ENCODE assay signal across 24 mouse cellular contexts in genomic region chr15:6950503-6950902, GRCm38 (mm10).
"Had no signal": no experiment of that assay in that cellular context is flagged by ENCODE, and none has a peak within 500 bp of the region (broad histone marks: within the 10 kb centered on the region; RNA-seq: fewer than 3 reads in every experiment).

No protein-coding gene starts in this region.

- H3K36me3 ChIP-seq: heart, embryonic 12.5 days; hindbrain, embryonic 10.5 days; hindbrain, embryonic 12.5 days; intestine, embryonic 15.5 days; limb, embryonic 12.5 days; limb, embryonic 15.5 days; liver, embryonic 12.5 days had no signal

- H3K9me3 ChIP-seq: heart, embryonic 12.5 days; hindbrain, embryonic 10.5 days; hindbrain, embryonic 12.5 days; intestine, embryonic 15.5 days; limb, embryonic 12.5 days; limb, embryonic 15.5 days; liver, embryonic 12.5 days had no signal

- H3K4me2 ChIP-seq: heart, embryonic 12.5 days; hindbrain, embryonic 12.5 days; hindbrain, embryonic 14.5 days; intestine, embryonic 15.5 days; limb, embryonic 12.5 days; limb, embryonic 15.5 days; liver, embryonic 12.5 days had no signal

- H3K27me3 ChIP-seq: heart, embryonic 12.5 days; hindbrain, embryonic 12.5 days; intestine, embryonic 15.5 days; limb, embryonic 12.5 days; limb, embryonic 15.5 days; liver, embryonic 12.5 days had no signal

- H3K27ac ChIP-seq: heart, adult 2 months; hindbrain, embryonic 10.5 days; hindbrain, embryonic 12.5 days; hindbrain, embryonic 14.5 days; intestine, embryonic 15.5 days; layer of hippocampus, adult 2 months; left cerebral cortex, adult 2 months; limb, embryonic 12.5 days; limb, embryonic 15.5 days; liver, embryonic 12.5 days; liver, embryonic 14.5 days had no signal

- H3K4me3 ChIP-seq: gastrocnemius, adult 2 months; heart, adult 2 months; heart, embryonic 12.5 days; hindbrain, embryonic 10.5 days; hindbrain, embryonic 12.5 days; intestine, embryonic 15.5 days; layer of hippocampus, adult 2 months; left cerebral cortex, adult 2 months; limb, embryonic 12.5 days; limb, embryonic 15.5 days; liver, embryonic 12.5 days had no signal

- DNase-seq: gastrocnemius, adult 2 months; gastrocnemius, postnatal 10 days; gastrocnemius, postnatal 25 days; heart, adult 2 months; heart, postnatal 10 days; heart, postnatal 4 days; kidney, adult 18-20 months; kidney, adult 8-10 months; kidney, postnatal 10 days; kidney, postnatal 25 days; kidney, postnatal 4 days had no signal

- ATAC-seq: inflammation-experienced regulatory T-cells, adult 6 months; intestine, embryonic 15.5 days; intestine, postnatal 0 days; liver, embryonic 12.5 days had no signal

- H3K4me1 ChIP-seq: hindbrain, embryonic 12.5 days; intestine, embryonic 15.5 days; limb, embryonic 15.5 days; liver, embryonic 12.5 days had no signal

- H3K9ac ChIP-seq: heart, embryonic 12.5 days; hindbrain, embryonic 12.5 days; hindbrain, embryonic 14.5 days; intestine, embryonic 15.5 days; limb, embryonic 12.5 days; limb, embryonic 15.5 days; liver, embryonic 12.5 days; liver, embryonic 14.5 days had no signal
